Mouse (Mus musculus) cerebellum, postnatal 36 days (tissue): Measurements from ENCODE around the gene Zcchc12.

Experiments used
- DNase-seq, 2 experiments: peaks; one replicate each; pipeline ENCODE4 v3.0.0; 2021 to 2022; ENCODE audit warnings: mixed read lengths in 2 of 2

Gene Zcchc12

DNA sequence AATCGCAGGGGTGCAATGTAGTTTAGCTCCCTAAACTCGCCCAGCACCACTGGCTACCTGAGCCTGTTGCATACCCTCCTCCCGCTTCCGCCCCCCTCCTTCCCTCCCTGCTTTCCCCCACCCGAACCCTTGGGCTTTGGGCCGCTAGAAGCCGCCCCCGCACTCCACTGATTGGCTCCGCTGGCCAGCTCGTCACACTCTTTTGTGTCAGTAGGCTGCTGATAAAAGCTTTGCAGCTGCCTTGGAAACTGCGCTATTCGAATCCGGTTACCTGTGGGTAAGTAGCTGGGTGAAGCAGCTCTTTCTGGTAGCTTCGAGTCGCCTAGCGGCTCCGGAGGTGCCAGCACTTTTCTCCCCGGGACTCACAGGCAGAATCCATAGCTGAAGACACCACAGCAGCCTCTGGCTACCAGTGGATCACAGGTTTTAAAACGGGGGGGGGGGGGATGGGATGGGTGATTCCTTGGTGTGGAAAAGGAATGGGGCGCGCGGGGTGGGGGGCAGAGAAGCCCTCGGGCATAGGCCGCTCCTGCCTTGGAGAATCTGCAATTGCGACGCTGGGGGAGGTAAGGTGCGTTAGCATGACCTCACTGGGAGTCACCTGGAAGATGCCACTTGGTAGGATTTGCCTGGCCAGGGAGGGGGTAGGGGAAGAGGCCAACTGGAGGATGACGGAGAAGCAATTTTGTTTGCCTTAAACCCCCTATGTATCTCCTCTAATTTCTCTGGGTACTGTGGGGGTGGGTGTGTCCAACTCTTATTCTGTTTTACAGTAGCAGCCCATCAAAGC, at the start of gene Zcchc12:
TSS of gene Zcchc12 (plus strand) at position 169 of the 790 bp plus-strand sequence.
- peak; percentile 3 to 7 for DNase-seq

GRCm38 (mm10) chrX:36146746-36147145, 49.0 kb upstream of the Zcchc12 start:
- DNase-seq, result no peak

GRCm38 (mm10) chrX:36150100-36150499, 45.6 kb upstream of the Zcchc12 start:
- no peak for DNase-seq

DNA sequence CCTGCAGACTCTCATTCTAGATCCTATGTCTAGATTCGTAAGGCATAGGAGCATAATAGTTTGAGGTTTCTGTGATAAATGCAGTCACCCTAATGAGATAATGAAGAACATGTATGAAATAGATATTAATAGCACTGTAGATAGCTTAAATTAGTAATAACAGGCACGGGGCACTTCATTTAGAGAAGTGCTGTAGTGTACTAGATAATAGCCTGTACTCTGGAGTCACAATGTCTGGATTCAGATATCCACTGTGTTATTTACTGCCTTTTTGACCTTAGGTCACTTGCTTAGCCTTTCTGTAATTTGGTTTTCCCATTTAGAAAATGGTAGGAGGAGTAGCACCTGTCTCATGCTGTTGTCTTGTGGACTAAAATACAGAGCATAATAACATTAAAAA, 39.0 kb upstream of the Zcchc12 start:
- no peak for DNase-seq

- no peak for DNase-seq
Measured at GRCm38 (mm10) chrX:36161567-36161966, 34.1 kb upstream of the Zcchc12 start.

- DNase-seq, result peak in 1 of 2 experiments; percentile 17
Measured at GRCm38 (mm10) chrX:36183625-36184024, 12.1 kb upstream of the Zcchc12 start.

GRCm38 (mm10) chrX:36186036-36186435, 9.7 kb upstream of the Zcchc12 start:
- no peak for DNase-seq

GRCm38 (mm10) chrX:36186443-36186842, 9.3 kb upstream of the Zcchc12 start:
- DNase-seq, result no peak

DNA sequence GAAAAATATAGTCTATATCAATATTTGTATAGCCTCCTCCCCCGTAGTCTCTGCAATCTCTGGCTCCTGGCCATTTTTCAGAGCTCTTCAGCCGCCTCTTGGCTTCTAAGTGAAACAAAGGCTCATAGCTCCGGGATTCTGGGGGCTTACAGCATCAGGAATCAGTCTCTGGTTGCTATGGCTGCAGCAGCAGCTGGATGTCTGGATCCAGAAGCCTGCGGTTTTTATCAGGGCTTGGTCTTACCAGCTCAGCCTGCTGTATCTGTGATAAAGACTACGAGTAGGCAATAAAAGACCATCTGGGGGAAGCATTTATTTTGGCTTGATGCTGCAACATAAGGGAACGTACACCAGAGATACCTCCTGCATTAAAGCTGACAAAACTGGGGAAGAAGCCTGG, 1.8 kb upstream of the Zcchc12 start:
- no peak for DNase-seq

DNA sequence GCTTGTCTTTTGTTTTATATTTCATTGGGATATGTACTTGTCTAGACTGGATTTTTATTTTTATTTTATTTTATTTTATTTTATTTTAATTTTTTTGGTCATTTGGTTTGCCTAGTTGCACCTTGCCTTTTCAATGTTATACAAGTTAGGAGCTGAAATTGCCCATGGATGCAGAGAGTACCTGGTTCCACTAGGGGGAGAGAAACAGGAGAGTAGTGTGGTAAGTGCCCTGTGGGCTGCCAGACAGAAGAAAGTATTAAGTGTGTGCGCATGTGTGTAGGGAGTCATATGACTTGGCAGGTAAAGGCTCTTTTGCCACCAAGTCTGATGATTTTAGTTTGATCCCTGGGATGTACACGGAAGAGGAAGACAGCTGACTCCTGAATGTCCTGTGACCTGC, 13.8 kb downstream of the Zcchc12 start:
- no peak for DNase-seq

- DNase-seq, result no peak
Measured at GRCm38 (mm10) chrX:36211216-36211615, 15.5 kb downstream of the Zcchc12 start.

GRCm38 (mm10) chrX:36221366-36221765, 25.7 kb downstream of the Zcchc12 start:
- DNase-seq, result no peak

- peak; percentile 75 to 81 for DNase-seq
Measured at GRCm38 (mm10) chrX:36225777-36226176, 30.1 kb downstream of the Zcchc12 start.

DNA sequence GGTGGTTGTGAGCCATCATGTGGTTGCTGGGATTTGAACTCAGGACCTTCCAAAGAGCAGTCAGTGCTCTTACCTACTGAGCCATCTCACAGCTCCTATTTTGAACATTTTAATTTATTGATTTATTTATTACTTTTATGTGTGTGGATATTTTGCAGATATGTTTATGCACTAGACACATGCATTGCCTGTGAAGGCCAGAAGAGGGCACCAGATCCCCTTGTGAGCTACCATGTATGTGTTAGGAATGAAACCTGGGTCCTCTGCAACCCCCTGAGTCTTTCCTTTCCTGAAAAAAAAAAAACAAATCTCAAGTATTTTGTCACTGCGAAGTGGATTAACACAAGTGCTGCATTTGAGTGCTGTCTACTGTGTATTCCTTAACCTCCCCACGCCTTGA, 30.9 kb downstream of the Zcchc12 start:
- peak; percentile 30 to 37 for DNase-seq

DNA sequence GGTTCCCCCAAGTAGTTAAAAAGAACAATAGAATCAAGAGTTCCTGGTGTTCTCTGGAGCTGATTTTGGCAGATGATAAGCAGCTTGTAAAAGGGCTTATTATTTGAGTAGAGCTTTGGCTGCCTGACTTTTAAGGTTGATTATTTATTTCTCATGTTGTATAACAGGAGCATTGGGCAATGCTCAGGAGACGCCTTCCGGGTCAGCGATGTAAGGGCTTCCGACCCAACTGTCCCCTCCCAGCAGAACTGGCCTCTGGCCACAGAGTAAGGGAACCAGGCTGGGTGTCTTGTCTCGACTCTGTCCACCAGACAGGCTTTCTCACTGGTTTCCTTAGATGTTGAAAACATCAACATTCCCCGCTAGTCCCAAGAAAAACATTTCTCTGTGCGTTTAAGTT, 33.2 kb downstream of the Zcchc12 start:
- no peak for DNase-seq

DNA sequence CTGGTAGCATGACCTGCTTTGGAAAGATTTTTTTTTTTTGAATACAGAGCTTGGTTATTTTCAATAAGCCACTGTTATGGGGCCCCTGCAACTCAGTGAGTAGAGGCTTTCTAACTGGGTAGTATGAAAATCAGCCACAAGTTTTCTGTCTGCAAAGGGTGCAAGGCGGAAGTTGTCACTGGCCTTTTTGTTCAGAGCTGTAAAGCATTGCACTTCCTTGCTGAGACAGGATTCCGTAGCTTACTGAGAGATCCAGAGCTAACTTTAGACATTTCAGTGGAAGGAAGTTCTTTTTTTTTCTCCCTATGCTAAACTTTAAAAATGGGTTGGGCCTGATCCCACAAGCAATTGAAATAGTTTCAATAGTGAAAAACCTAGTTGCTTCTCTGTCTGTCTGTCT, 33.6 kb downstream of the Zcchc12 start:
- no peak for DNase-seq

- DNase-seq, result no peak
Measured at GRCm38 (mm10) chrX:36235652-36236051, 39.9 kb downstream of the Zcchc12 start.
